Mouse (Mus musculus) megakaryocyte, embryonic 14.5 days (primary cell): Measurements from ENCODE around the gene Spata2l.

Source experiments
- FLI1 ChIP-seq: IDR thresholded peaks from 2 replicates; pipeline ENCODE4 v1.6.1; 2012; ENCODE audit warnings: low read length, inconsistent platforms, mixed read lengths
- GATA1 ChIP-seq: IDR thresholded peaks from 3 replicates; pipeline ENCODE4 v1.6.1; 2012; ENCODE audit warnings: mixed read lengths, low read length, inconsistent platforms, borderline replicate concordance

DNA sequence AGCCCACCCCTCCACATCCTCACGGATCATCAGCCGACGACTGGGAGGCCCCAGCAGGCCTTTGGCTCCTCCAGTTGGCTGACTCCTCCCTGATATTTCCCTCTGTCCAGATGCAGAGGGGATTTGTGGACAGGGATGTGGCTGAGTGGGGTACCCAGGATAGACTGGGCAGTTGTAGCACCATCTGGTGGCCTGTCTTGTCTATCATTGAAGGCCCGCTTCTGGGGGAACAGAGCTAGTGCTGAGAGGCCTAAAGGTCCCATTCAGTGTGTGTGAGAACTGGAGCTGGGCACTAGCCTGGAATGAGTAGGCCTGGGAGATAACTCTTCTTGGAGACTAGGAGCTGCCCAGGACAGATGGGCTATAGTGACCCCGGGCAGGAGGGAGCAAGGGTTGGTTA, 4.3 kb downstream of the Spata2l start:
- TF ChIP-seq GATA1 (no peak), FLI1 (no peak)
